Mouse (Mus musculus): Measurements from ENCODE around the gene Akp3. TPM values are rescaled to one million over a fixed set of nuclear protein-coding genes. Genes with fewer than 3 reads are reported as not detected.

Gene Akp3
- polyA plus RNA-seq, 1 experiment from 2014 or later = not detected

GRCm38 (mm10) chr1:87111719-87112354 is 12.9 kb upstream of the Akp3 start:
- 21% methylated on average over 9 of the region's 9 CpGs for WGBS (ENCODE audit: insufficient replicate concordance)
- ATAC-seq = no peak
- H3K9ac ChIP-seq = no peak overlapping the region
- H3K27ac ChIP-seq = no peak overlapping the region
- no peaks in the 10 kb centered on the region for H3K9me3 ChIP-seq (replicated peaks)
- no peak overlapping the region for H3K4me2 ChIP-seq
- 0 out of 2 replicates have a peak, but pooled peaks cover 1% of the 10 kb centered on the region for H3K27me3 ChIP-seq (replicated peaks)
- no peaks in the 10 kb centered on the region for H3K36me3 ChIP-seq
- no peaks in the 10 kb centered on the region for H3K4me1 ChIP-seq
- no peak overlapping the region for H3K4me3 ChIP-seq

- H3K9ac ChIP-seq = no peak overlapping the region
- no peaks in the 10 kb centered on the region for H3K36me3 ChIP-seq
- 48% methylated on average over 1 of the region's 1 CpGs for WGBS (ENCODE audit: insufficient replicate concordance)
- no peaks in the 10 kb centered on the region for H3K9me3 ChIP-seq (replicated peaks)
- no peak for ATAC-seq
- H3K4me1 ChIP-seq = no peaks in the 10 kb centered on the region
- H3K27me3 ChIP-seq (replicated peaks) = peaks cover 11% of the 10 kb centered on the region; the same call in 1 of the 2 replicates
- no peak overlapping the region for H3K4me3 ChIP-seq
- H3K4me2 ChIP-seq = no peak overlapping the region
- no peak overlapping the region for H3K27ac ChIP-seq
Measured at GRCm38 (mm10) chr1:87114784-87115183, 10.0 kb upstream of the Akp3 start.

GRCm38 (mm10) chr1:87127206-87128030 is 2.6 kb downstream of the Akp3 start:
- H3K9me3 ChIP-seq (replicated peaks) = no peaks in the 10 kb centered on the region
- H3K4me1 ChIP-seq = no peaks in the 10 kb centered on the region
- H3K27ac ChIP-seq = no peak overlapping the region
- no peaks in the 10 kb centered on the region for H3K36me3 ChIP-seq
- H3K4me2 ChIP-seq = no peak overlapping the region
- no peak overlapping the region for H3K4me3 ChIP-seq
- H3K9ac ChIP-seq = no peak overlapping the region
- ATAC-seq = no peak
- peaks cover 46% of the 10 kb centered on the region for H3K27me3 ChIP-seq (replicated peaks)
- 13% methylated on average over 42 of the region's 43 CpGs for whole genome bisulfite sequencing (ENCODE audit: insufficient replicate concordance)

GRCm38 (mm10) chr1:87131803-87132202 is 7.0 kb downstream of the Akp3 start:
- 72% methylated on average over 4 of the region's 4 CpGs for WGBS (ENCODE audit: insufficient replicate concordance)
- Histone ChIP-seq H3K4me3 (no peak overlapping the region), H3K4me2 (no peak overlapping the region), H3K27ac (no peak overlapping the region), H3K9me3 (replicated peaks) (no peaks in the 10 kb centered on the region), H3K4me1 (no peaks in the 10 kb centered on the region), H3K27me3 (replicated peaks) (peaks cover 26% of the 10 kb centered on the region), H3K9ac (no peak overlapping the region), H3K36me3 (no peaks in the 10 kb centered on the region)
- no peak for ATAC-seq

- Histone ChIP-seq H3K27me3 (replicated peaks) (peaks cover 21% of the 10 kb centered on the region; the same call in 1 of the 2 replicates), H3K9me3 (replicated peaks) (no peaks in the 10 kb centered on the region), H3K9ac (no peak overlapping the region), H3K36me3 (no peaks in the 10 kb centered on the region), H3K4me1 (no peaks in the 10 kb centered on the region), H3K4me3 (no peak overlapping the region), H3K27ac (no peak overlapping the region), H3K4me2 (no peak overlapping the region)
- 69% methylated on average over 4 of the region's 4 CpGs for WGBS (ENCODE audit: insufficient replicate concordance)
- ATAC-seq = no peak
Measured at GRCm38 (mm10) chr1:87141550-87141949, 16.8 kb downstream of the Akp3 start.

GRCm38 (mm10) chr1:87142456-87142855 is 17.7 kb downstream of the Akp3 start:
- Histone ChIP-seq H3K4me1 (no peaks in the 10 kb centered on the region), H3K27me3 (replicated peaks) (peaks cover 29% of the 10 kb centered on the region; the same call in 1 of the 2 replicates), H3K27ac (no peak overlapping the region), H3K36me3 (no peaks in the 10 kb centered on the region), H3K4me3 (no peak overlapping the region), H3K4me2 (no peak overlapping the region), H3K9me3 (replicated peaks) (no peaks in the 10 kb centered on the region), H3K9ac (no peak overlapping the region)
- ATAC-seq = no peak
- 71% methylated on average over 9 of the region's 9 CpGs for WGBS (ENCODE audit: insufficient replicate concordance)

- H3K4me1 ChIP-seq = no peaks in the 10 kb centered on the region
- H3K27me3 ChIP-seq (replicated peaks) = peaks cover 36% of the 10 kb centered on the region
- no peaks in the 10 kb centered on the region for H3K36me3 ChIP-seq
- ATAC-seq = no peak
- 70% methylated on average over 10 of the region's 10 CpGs for WGBS (ENCODE audit: insufficient replicate concordance)
- H3K9ac ChIP-seq = no peak overlapping the region
- H3K9me3 ChIP-seq (replicated peaks) = no peaks in the 10 kb centered on the region
- no peak overlapping the region for H3K4me3 ChIP-seq
- H3K4me2 ChIP-seq = no peak overlapping the region
- H3K27ac ChIP-seq = no peak overlapping the region
Measured at GRCm38 (mm10) chr1:87143141-87143540, 18.4 kb downstream of the Akp3 start.

GRCm38 (mm10) chr1:87149422-87149821 is 24.6 kb downstream of the Akp3 start:
- Histone ChIP-seq H3K4me2 (peak overlapping the region; percentile 18), H3K27ac (no peak overlapping the region), H3K9ac (no peak overlapping the region), H3K4me3 (no peak overlapping the region), H3K9me3 (replicated peaks) (no peaks in the 10 kb centered on the region), H3K4me1 (0 out of 2 replicates have a peak, but pooled peaks cover 3% of the 10 kb centered on the region), H3K36me3 (no peaks in the 10 kb centered on the region), H3K27me3 (replicated peaks) (peaks cover 85% of the 10 kb centered on the region)
- ATAC-seq = no peak
- 34% methylated on average over 13 of the region's 13 CpGs for WGBS (ENCODE audit: insufficient replicate concordance)

GRCm38 (mm10) chr1:87151286-87151685 is 26.5 kb downstream of the Akp3 start:
- H3K9ac ChIP-seq = no peak overlapping the region

GRCm38 (mm10) chr1:87153776-87154500 is 29.2 kb downstream of the Akp3 start:
- H3K27ac ChIP-seq = no peak overlapping the region
- WGBS (ENCODE audit: insufficient replicate concordance) = 2% methylated on average over 72 of the region's 72 CpGs
- H3K4me2 ChIP-seq = peak overlapping the region; percentile 40
- H3K27me3 ChIP-seq (replicated peaks) = peaks cover 100% of the 10 kb centered on the region
- no peak overlapping the region for H3K9ac ChIP-seq
- no peak; the same call in 1 of the 2 replicates for ATAC-seq
- H3K4me3 ChIP-seq = peak overlapping the region; percentile 28
- H3K36me3 ChIP-seq = no peaks in the 10 kb centered on the region
- 0 out of 2 replicates have a peak, but pooled peaks cover 8% of the 10 kb centered on the region for H3K4me1 ChIP-seq
- no peaks in the 10 kb centered on the region for H3K9me3 ChIP-seq (replicated peaks)

More at GRCm38 (mm10) chr1:87151286-87151685, 26.5 kb downstream of the Akp3 start:
- no peak for ATAC-seq
- 65% methylated on average over 6 of the region's 6 CpGs for WGBS (ENCODE audit: insufficient replicate concordance)
- Histone ChIP-seq H3K4me3 (no peak overlapping the region), H3K36me3 (no peaks in the 10 kb centered on the region), H3K27ac (no peak overlapping the region), H3K4me2 (no peak overlapping the region), H3K27me3 (replicated peaks) (peaks cover 96% of the 10 kb centered on the region), H3K4me1 (0 out of 2 replicates have a peak, but pooled peaks cover 8% of the 10 kb centered on the region), H3K9me3 (replicated peaks) (no peaks in the 10 kb centered on the region)

GRCm38 (mm10) chr1:87154501-87155120 is 29.8 kb downstream of the Akp3 start:
- Histone ChIP-seq H3K9me3 (replicated peaks) (no peaks in the 10 kb centered on the region), H3K27me3 (replicated peaks) (peaks cover 100% of the 10 kb centered on the region), H3K9ac (no peak overlapping the region), H3K4me1 (0 out of 2 replicates have a peak, but pooled peaks cover 8% of the 10 kb centered on the region), H3K36me3 (no peaks in the 10 kb centered on the region), H3K4me3 (peak overlapping the region; percentile 28), H3K4me2 (peak overlapping the region; percentile 40), H3K27ac (no peak overlapping the region)
- ATAC-seq = no peak
- WGBS (ENCODE audit: insufficient replicate concordance) = 3% methylated on average over 57 of the region's 58 CpGs
